Mouse (Mus musculus) lung, adult 2 months (tissue): ENCODE data around the gene Rbbp9.

Source experiments
- CTCF ChIP-seq: fragments of 200-500 bp; IDR thresholded peaks from 2 replicates; pipeline ENCODE4 v1.5.1; 2011; ENCODE audit warnings: mild to moderate bottlenecking, low read length, control low read depth; ENCODE audit not compliant: insufficient read depth
- POLR2A ChIP-seq: fragments of 200-500 bp; IDR thresholded peaks from 2 replicates; pipeline ENCODE4 v1.6.1; 2011; ENCODE audit warnings: low read depth, mild to moderate bottlenecking, control low read depth, low read length, borderline replicate concordance; ENCODE audit errors: extremely low read depth

- TF ChIP-seq POLR2A: no peak
- no peak for TF ChIP-seq CTCF
These were observed 4.7 kb upstream of the Rbbp9 start for GRCm38 (mm10) chr2:144555286-144555819.
